Mouse (Mus musculus) heart, adult 9 months (tissue): ENCODE measurements around the gene Barx2.
A peak's percentile ranks its signal among the peaks of the same experiment; 100 is the strongest.

Experiments used
- DNase-seq, 2 experiments: peaks; one replicate each; pipeline ENCODE4 v3.0.0; 2022; ENCODE audit warnings: low spot score in 2 of 2

The Barx2 gene

DNA sequence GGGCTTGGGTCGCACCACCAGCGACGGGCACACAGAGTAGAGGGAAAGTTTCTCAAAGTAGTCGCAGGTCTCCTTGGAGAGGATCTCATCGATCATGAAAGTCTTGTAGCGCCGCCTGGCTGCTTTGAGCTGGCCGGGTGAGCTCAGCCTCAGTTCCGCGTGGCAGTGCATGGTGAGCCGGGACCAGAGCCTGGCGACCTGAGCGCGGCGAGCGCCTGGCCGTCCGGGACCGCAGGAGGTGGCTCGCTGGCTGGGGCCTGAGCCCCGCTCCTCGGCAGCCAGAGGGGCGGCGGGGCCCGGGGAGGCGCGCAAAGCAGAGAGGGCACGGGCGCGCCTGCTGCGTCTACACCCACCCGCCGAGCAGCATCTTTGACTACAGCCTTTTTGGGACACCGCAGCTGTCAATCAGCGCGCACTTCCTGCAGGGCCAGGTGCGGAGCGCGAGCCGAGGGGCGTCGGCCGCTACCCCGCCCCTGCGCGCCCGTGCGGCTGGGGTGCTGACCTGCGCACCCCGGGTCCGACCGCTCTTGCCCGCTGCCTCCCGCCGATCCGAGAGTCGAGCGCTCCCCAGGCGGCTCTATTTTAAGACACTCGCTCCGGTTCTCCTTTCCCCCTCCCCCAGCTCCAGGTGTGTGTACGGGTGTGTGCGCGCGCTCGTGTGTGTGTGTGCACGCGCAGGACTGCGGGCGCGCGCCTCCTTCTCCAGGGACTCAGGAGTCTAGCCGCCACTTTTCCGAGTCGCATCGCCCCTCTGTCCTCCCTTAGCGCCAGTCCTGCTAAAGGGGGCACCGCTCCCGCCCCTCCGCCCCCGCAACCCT is at the start of gene Barx2:
Gene Barx2, minus strand, starts transcription at position 542 of the 818 bp plus-strand sequence.
- DNase-seq: peak; percentile 22 to 32

- DNase-seq: no peak
Measured at GRCm38 (mm10) chr9:31962265-31962664, 49.0 kb upstream of the Barx2 start.

GRCm38 (mm10) chr9:31960488-31960887 is 47.2 kb upstream of the Barx2 start:
- no peak for DNase-seq

- DNase-seq: no peak
Measured at GRCm38 (mm10) chr9:31958120-31958519, 44.9 kb upstream of the Barx2 start.

GRCm38 (mm10) chr9:31950506-31950905 is 37.2 kb upstream of the Barx2 start:
- no peak for DNase-seq

DNA sequence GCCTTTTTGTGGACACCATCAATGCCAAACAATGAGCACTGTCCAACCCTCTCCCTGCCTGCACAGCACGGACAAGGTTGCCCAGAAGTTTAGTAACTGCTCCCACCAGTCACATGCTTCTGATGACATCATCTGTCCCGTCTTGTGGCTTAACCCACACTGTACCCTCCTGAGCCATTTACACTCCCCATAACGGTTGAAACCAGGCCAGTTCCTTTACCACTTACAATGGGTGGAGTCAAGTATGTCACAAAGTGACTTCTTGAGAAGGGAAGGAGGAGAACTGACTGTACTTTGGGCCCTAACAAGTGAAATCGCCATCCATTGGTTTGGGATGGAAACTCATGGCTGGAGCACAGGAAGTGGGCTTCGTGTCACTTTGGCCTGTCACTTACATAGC is 35.8 kb upstream of the Barx2 start:
- no peak for DNase-seq

- no peak for DNase-seq
Measured at GRCm38 (mm10) chr9:31947051-31947450, 33.8 kb upstream of the Barx2 start.

DNA sequence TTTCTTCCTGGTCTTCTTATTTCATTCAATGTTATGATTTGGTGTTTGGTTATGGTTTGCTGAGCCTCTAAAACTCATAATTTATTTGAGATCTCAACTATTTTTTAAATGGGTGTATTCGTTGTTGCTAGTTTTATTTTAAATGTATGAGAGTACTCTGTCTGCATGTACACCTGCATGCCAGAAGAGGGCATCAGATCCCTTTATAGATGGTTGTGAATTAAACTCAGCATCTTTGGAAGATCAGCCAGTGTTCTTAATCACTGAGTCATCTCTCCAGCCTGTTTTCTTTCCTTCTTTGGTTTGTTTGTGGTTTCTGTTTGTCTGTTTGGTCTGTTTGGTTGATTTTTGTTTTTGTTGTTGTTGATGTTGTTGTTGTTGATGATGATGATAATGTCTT is 29.1 kb upstream of the Barx2 start:
- DNase-seq: no peak

DNA sequence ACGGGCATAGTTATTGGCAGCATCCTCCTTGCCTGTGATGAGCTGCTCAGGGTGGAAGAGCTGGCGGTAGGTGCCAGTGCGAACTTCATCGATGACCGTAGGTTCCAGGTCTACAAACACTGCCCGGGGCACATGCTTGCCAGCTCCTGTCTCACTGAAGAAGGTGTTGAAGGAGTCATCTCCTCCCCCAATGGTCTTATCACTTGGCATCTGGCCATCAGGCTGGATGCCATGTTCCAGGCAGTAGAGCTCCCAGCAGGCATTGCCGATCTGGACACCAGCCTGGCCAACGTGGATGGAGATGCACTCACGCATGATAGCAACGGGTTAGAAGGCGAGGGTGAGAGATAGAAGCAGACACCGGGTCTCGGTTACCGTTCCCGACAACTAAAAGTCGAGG is 23.2 kb upstream of the Barx2 start:
- DNase-seq: peak; percentile 34 to 52

GRCm38 (mm10) chr9:31931691-31932090 is 18.4 kb upstream of the Barx2 start:
- no peak for DNase-seq

- no peak for DNase-seq
Measured at GRCm38 (mm10) chr9:31931255-31931654, 18.0 kb upstream of the Barx2 start.

DNA sequence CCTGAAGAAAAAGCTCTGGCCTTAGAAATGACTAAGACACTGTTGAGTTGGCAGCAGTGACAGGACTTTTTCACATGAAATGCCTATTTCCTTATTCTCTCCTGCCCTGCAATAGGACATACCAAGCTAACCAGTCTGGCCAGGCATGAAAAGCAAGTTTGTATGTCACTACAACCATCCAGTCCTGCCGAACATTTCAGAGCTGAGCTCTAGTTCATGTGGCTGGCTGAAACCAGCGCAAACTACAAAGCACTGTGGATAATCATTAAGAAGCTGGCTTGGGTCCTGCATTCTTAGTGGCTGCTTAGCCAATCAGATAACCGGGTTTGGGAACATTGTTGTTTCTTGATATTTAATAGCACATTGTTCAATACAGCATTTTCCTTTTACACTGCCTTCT is 13.5 kb upstream of the Barx2 start:
- no peak for DNase-seq

DNA sequence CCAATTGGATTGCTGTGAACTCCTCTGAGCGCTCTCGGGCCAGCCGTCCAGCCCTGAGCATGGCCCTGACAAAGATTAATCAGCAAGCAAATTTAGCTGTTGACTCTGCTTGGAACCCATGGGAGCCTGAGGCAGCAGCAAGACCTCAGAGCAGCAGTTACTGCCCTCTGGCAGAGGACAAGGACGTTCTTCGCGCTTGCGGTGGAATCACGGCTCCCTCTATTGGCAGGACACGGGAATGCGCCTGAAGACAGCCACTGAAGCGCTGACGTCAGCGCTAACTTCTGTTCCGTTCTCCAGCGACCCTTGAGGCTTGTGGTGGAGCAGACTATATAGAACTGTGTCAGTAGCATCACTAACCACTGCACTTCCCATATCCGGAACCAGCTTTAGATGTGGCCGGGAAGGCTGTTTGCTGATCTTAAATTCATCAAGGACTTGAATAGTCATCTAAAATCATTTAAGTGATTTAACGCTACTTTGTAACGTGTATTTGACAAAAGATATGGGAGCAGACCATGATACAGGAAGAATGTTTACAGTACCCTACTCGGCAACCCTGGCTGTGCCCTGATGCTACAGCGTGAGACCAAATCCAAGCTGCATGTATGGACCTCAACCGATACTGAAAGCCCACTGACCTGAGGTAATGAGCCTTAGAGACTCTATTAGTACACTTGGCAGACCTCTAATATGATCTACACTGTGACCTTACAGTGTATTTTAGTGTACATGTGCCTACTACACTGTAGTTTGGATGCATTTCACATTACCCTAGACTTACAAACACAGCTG is 12.8 kb upstream of the Barx2 start:
- DNase-seq: peak; percentile 51 to 74

DNA sequence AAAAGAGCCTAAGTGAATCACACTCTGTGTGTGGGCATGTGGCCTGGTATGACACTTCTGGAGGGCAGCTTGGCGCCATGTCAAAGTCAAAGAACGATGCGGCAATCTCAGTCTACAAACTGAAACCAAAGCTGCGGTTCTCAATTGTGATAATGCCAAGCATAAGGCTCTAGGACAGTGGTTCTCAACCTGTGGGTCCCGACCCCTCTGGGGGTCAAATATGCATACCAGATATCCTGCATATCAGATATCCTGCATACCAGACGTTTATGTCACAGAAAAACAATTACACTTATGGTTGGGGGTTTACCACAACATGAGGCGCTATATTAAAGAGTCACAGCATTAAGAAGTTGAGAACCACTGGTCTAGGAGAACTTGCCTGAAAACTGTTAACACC is 10.3 kb upstream of the Barx2 start:
- no peak for DNase-seq

GRCm38 (mm10) chr9:31919802-31920201 is 6.5 kb upstream of the Barx2 start:
- DNase-seq: no peak

- no peak for DNase-seq
Measured at GRCm38 (mm10) chr9:31916421-31916820, 3.2 kb upstream of the Barx2 start.

- no peak for DNase-seq
Measured at GRCm38 (mm10) chr9:31914871-31915270, 1.6 kb upstream of the Barx2 start.

DNA sequence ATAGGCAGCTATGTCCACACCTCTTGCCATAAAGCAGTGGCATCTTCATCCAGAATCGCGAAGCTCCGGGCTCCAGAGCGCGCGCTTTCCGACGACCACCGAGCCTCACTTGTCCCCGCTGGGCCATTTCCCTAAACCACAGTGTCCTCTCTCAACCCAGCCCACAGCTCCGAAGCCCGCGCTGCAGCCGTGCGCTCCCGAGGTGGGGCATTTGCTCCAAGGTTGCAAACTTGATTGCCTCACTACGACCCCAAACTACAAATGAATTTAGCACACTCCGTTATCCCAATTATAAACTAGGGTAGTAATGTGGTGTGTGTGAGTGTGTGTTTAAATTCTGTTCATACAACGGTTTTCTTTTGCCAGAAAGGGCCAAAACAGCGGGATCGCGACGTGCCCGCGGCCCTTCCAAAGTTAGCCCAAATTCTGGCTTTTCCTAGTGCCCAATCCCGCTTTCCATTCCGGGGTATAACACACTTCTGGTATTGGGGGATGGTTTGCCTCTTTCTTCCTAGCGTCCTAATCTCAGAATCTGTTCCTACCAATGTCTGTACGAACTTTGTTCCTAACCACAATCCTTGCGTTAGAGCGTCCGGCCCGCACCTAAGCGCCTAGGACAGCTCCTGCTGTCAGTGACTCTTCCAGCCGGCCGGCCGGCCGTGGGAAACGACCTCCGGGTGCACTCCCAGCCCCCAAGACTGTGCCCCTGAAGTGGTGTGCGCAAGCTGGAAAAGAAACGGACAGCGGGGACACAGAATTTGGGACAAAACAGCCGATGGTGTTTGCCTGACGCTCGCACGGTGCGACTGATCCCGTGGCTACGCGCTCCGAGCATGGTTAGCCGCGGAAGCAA is 703 bp upstream of the Barx2 start:
- DNase-seq: no peak

DNA sequence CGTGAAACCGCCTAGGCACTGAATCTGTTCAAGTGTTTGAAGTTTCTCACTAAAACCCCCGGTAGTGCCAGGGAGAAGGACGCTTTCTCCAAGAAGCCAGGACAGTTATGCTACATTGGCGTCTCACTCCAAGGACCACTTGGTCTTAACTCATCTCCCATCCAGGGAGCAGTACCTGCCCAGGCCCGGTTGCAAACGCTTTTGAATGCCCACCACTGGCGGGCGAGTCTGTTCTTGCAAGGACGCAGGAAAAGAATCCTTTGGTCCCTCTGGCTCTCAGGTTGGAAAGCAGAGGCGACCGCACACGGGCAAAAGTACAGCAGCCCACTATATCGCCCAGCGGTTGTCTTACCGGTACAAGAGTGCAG is 725 bp downstream of the Barx2 start:
- no peak for DNase-seq

DNA sequence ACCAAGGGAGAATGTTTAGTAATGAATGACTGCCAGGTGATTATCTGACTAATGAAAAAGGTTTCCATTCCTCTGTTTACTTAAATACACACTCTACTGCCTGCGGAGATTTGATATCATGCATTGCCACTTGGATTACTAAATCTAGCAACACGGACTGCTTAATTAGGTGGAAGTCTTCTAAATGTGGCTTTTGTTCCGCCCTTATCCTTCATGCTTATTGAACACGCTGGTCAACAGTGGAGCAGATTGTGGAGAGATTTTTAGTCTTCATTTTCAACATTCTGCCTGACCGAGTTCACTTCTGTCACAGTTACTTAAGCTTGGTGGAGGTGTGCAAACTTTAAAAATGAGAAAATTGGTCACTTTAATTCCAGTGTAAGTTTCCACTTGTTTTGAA is 3.0 kb downstream of the Barx2 start:
- no peak for DNase-seq

GRCm38 (mm10) chr9:31901781-31902180 is 11.5 kb downstream of the Barx2 start:
- DNase-seq: no peak

DNA sequence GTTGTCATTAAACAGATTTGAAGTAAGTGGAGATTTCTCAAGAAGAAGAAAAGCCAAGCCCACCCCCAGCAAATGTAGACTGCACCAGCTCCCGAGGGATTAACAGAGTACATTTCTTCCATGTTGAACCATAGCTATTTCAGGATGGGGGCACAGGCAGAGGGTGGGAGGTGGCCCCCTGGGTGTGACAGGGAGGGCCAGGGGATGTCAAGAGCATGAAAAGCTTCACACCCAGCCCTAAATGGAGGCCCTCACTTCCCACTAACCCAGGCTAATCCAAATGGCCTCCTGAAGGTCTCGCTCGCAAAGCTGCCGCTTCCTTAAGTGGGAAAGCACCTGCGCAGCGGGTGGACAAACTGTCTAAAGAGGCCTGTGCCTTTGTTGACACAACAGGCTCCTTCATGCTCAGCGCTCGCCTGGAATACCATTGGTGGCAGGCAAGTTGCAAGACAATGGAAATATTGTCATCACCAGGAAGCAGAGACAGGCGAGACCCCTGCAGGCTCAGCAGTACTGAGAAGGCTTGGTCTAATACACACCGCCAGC is 18.4 kb downstream of the Barx2 start:
- DNase-seq: no peak
